Mouse (Mus musculus): ENCODE measurements around the gene Vstm2b. TPM values are rescaled to one million over a fixed set of nuclear protein-coding genes. Genes with fewer than 3 reads are reported as not detected.

The Vstm2b gene
- total RNA-seq (2021), result not detected

DNA sequence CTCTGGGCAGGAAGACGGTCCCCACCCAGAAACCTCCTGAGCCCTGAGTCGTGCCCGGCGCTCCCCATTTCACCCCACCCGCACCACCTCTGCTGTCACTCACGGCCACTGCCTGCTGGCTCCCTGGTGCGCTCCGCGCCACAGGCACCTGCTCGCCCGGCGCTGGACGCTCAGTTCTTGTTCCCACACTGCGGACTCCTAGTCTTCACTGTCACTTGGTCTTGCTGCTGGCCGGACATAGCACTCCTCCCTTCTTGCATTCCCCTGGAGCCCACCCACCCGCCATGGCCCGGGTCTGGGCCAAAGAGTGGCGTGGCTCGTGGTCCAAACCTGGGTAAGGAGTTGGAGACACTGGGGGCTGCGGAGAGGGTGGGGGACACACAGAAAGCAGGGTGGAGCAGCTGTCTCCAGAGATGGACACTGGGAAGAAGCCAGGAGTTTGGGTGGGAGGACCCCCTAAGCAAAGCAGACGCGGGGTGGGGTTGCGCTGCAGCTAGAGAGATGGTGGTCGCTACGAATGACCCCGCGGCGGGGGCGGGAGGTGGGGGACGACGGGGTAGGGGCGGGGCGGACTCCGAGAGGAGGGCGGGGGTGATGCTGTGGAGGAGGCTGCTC lies at the start of gene Vstm2b:
Gene Vstm2b, plus strand, starts transcription at position 233 of the 615 bp plus-strand sequence.
- intact Hi-C loops (cut with DNase I), result no loop called here
- no peak for DNase-seq (ENCODE audit: low spot score)

DNA sequence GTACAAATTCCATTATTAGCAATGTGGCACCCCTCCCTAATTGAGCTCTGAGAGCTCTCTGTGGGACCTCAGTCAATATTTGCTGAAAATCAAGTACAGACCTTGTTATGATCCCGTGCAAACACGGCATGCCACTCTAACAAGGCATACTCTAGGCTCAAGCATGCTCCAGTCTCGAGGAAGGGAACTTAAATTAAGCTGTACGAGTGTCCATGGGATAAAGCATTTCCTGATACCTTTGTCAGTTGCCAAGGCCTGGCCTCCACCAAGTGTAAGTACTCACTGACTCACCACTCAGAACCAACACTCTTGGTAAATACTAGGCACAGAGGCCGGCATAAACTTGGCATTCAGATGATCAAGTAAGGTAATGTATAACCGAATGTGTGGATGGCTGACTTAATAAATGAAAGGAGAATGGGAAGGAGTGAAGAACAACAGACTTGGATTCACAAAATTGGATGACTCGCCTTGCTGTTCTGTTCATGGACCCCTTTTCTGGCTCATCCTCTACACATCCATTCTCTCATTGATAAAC lies 42.0 kb upstream of the Vstm2b start:
- intact Hi-C loops (cut with DNase I), result no loop called here
- DNase-seq (ENCODE audit: low spot score), result no peak

DNA sequence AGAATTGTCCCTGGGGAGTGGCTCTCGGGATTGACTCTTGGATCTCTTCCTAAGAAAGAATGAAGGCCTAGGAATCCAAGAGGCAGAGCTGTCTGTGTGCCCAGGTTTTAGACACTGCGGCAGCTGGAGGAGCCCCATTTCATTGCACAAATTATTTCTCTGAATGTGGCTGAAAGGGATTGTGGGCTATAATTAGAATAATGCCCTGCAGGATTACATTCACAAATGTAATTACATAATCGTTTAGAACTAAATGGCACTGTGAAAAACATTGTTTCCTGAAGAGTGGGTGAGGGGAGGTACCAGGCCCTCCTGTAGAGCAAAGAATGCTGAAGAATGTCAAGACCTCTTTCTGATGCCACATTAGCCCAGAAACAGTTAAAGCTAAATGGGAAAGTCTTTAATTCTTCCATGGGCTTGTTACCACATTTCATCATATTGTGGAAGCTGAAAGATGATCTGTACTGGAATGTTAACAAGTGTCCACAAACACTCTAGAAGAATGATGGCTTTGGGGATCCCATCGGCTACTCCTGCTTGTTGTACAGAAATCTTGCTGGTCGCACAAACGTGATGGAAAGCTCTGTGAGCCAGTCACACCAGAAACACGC lies 24.6 kb upstream of the Vstm2b start:
- no peak for DNase-seq (ENCODE audit: low spot score)
- intact Hi-C loops (cut with DNase I), result no loop called here

DNA sequence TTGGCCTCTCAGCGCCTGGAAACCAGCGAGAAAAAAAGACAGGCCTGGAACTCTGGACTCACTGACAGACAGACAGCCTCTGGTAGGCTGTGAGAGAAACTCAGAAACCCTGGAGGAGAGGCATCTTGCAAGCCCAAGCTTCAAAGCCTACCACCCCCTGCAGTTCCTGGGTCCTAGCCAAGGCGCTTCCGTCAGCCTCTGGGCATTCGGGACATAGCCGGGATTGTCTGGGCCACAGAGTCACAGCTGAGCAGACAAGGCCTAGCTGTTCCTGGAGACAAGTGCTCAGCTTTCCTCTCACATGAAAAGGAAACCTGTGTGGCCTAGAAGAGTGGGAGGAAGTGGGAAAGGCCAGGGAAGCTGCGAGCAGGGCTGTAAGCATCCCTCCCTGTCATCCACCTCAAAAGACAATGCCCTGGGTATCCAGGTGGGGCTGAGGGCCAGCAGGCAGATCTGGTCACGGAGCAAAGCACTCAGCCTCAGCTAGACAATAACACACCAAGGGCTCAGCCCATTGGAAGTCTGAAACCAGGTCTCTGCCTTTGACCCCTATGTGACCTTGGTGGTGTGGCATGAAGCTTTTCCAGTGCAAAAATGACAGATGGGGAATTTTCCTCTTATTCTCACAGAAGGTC lies 13.2 kb upstream of the Vstm2b start:
- DNase-seq (ENCODE audit: low spot score), result no peak
- intact Hi-C loops (cut with DNase I), result no loop called here

DNA sequence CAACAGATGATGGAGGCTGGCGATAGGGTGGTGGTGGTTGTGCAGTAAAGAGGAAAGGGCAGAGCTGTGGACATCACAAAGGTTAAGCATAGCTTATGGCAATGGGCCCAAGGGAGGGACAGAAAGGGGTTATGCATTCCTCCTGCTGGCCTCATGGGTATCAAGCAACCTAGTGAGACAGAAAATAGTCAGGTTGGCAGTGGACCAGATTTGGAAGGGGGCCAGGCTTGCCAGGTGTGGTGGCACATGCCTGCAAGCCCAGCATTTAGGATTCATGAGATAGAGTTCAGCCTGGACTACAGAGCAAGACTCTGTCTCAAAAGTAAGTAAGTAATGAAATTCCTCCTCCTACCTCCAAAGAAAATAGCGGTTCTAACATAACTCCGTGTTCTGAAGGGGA lies 9.8 kb upstream of the Vstm2b start:
- no peak for DNase-seq (ENCODE audit: low spot score)
- intact Hi-C loops (cut with DNase I), result no loop called here

DNA sequence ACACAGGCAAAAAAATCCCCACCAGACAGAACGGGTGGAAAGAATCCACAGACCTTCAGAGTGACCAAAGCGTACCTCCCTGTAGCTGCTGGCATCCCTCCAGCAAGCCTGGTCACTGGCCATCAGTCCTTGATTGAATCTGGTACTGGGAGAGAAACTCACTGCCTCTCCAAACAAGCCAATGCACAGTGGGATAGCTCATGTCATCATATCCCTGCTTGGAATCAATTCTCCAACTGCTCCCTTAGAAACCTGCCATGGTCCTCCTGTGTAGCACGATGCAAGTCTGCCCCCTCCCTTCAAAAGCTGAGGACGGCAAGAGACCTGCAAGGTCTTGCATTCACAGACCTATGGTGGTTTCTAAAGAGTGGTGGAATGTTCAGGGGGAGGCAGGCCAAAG lies 1.2 kb upstream of the Vstm2b start:
- intact Hi-C loops (cut with DNase I), result no loop called here

DNA sequence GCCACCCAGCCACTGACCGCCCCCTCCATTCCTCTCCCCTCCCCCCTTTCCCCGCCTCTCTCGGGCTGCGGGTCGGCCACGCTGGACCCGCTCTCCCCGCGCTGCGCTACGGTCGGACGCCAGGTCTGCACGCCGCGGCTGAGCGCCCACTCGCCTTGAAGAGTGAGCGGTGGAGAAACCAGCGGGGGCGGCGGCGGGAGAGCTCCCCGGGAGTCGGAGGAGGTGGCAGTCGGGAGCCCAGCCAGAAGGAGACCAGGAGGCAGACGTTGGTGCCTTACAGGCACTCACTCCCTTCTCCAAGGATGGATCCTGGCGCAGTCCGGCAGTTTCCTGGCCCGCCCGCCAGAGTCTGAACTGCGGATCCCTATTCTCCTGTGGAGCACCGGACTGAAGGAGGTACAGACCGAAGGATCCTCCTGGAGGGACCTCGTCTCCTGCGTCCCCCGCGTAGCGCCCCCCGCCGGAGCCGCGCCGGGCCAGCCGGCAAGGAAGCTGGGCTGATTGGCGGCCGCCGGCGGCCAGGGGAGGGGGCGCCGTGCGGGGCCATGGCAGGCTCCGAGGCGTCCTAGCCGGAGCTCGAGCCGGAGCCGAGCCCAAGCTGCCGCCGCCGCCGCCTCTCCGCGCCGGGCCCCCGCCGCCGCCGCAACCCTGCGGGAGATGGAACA lies 715 bp downstream of the Vstm2b start:
- no peak for DNase-seq (ENCODE audit: low spot score)
- intact Hi-C loops (cut with DNase I), result no loop called here

More for the DNA sequence above, 1.2 kb upstream of the Vstm2b start:
- DNase-seq (ENCODE audit: low spot score), result no peak

DNA sequence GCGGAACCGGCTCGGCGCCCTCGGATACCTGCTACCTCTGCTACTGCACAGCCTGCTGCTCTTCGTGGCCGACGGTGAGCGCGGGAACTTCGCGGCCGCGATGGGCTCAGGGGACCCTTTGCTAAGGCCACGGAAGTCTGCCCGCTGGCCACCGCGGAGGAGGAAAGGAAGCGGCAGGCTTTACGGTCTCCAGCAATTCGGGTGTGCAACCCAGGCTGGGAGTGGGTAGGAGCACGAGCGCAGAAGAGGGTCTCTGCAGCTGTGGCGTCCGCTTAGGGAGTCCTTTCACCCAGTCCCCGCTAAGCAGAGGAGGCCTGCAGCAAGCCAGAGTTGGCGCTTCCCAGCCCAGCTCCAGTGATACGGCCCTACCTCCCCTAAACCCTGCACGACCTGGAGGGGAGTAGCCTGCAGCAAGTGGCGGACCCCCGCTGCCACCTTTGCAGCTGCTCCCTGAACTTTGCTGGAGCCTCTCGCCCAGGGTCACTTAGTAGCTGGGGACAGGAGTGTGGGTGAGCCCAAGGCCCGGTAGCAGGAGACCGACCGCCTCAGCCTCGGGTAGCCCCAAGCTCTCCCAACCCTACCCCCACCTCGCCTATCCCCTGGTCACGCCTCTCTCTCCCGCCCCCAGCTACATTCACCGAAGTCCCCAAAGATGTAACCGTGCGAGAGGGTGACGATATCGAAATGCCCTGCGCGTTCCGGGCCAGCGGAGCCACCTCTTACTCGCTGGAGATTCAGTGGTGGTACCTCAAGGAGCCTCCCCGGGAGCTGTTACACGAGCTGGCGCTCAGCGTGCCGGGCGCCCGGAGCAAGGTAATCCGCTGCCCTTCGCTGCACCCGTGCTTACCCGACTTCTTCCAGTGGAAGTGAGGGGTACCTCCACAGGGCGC lies 1.5 kb downstream of the Vstm2b start:
- intact Hi-C loops (cut with DNase I), result loop anchor here (5.0 kb wide), 1 partner anchor 1052 kb away; no protein-coding TSS in a partner anchor
- no peak for DNase-seq (ENCODE audit: low spot score)

DNA sequence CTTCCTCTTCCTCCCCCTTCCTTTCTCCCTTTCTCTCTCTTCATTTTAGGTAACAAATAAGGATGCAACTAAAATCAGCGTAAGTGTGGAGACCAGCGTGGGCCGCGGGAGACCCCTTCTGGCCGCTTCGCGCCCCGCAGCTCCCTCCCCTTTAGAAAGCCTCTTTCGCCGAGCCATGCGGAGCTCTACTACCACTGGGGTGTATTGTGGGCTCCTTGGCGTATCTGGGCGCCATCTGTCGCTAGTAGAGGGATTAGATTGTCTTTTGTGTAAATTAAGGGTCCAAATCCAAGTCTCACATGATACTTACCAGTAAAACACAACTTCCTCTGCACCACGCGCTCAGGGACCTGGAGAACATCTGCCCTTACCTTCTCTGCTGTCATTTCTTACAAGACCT lies 3.1 kb downstream of the Vstm2b start:
- intact Hi-C loops (cut with DNase I), result loop anchor here (5.0 kb wide), 1 partner anchor 1054 kb away; no protein-coding TSS in a partner anchor
- DNase-seq (ENCODE audit: low spot score), result no peak

DNA sequence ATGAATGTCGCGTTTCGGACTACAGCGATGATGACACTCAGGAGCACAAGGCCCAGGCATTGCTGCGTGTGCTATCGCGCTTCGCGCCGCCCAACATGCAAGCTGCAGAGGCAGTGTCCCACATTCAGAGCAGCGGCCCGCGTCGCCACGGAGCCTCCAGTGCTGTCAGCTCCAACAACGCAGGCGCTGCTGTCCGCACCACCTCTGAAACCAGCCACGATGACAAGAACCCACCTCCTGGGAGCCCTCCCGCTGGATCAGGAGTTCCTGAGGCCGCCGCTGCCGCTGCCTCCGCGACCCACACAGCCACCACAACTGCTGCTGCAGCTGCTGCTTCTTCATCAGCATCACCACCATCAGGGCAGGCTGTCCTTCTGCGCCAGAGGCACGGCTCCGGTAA lies 4.4 kb downstream of the Vstm2b start:
- intact Hi-C loops (cut with DNase I), result loop anchor here (5.0 kb wide), 1 partner anchor 1055 kb away; no protein-coding TSS in a partner anchor
- no peak for DNase-seq (ENCODE audit: low spot score)

DNA sequence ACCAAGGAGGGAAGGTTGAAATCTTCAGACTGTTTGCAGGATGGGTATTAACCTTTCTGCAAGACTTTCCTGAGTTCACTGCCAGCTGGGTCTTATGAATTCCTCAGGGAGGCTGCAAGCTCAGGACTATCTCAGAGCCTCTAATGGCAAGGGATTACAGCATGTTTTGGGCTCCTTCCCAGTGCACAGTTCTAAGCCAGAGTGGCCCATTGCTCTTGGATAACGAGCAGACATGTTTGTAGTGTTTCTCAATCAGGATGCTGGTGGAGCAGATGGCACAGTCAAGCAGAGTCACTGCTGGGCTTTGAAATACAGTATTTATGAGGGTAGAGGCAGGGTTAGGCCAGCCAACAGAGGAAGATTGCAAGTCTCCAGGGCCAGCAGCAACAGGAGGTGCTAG lies 8.4 kb downstream of the Vstm2b start:
- intact Hi-C loops (cut with DNase I), result no loop called here
- DNase-seq (ENCODE audit: low spot score), result peak; percentile 18

DNA sequence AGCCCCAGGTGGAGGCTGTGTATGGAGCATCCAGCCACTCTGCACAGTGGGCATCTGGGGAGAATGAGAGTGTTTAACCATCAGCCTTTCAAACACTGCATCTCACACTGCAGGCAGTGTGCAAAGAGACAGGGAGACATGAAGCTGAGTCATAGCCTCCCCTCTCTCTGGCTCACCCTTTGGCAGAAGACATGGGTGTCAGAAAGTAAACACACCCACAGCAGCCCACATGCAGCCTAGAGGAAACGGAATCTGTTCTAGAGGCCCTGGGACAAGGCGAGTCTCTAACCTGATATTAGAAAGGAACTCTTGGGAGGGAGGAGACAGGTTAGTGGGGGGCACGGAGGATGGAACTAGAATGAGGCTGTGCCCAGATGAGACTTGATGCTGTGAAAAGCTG lies 18.6 kb downstream of the Vstm2b start:
- no peak for DNase-seq (ENCODE audit: low spot score)
- intact Hi-C loops (cut with DNase I), result no loop called here

DNA sequence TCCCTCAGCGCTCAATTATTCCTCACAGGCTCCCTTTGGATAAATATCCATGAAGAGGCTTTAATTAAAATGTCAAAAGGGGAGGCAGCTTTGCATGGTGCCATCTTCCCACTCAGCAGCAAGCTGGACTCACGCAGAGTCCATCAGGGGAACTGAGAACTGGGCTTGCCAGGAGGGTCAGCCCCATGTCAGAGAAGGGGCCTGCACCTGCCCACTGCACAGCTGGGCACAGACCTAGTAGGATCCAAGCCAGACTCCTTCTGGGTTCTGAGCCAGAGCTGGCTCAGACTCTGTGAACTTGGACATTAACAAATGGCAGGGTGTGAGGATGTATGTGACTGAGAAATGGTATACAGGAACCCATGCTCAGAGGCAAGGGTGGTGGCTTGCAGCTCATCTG lies 22.0 kb downstream of the Vstm2b start:
- no peak for DNase-seq (ENCODE audit: low spot score)
- intact Hi-C loops (cut with DNase I), result no loop called here

DNA sequence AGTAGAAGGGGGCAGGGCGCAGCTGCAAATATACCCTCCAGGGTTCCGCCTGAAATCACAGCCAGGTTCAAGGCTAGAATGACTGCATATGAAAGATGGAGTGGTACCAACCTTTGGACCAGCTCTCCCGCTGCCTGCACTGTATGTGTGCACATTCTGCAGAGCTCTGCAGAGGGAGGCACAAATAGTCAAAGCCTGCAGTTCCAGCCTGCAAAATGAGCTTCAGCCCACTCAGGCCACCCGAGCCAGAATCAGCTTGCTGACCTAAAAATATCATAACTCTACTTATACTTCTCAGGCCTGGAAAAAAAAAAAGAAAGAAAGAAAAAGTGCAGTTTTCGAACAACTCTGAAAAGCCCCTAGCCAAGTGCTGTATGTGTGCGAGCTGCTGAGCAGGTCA lies 23.2 kb downstream of the Vstm2b start:
- intact Hi-C loops (cut with DNase I), result no loop called here

DNA sequence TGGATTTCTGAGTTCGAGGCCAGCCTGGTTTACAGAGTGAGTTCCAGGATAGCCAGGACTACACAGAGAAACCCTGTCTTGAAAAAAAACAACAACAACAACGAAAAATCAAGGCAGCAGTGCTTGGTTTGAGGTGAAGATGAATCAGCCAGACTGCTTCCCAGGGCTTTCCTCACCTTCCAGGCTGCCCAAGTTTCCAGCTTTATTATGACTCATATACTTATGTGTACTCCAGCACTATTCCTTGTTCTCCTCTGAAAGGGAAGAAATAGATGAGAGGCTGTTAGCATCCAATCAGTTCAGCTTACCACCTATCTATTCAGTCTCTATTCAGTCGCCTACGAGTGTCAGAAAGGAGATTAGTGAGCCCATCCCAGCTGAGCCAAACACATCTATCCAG lies 24.7 kb downstream of the Vstm2b start:
- no peak for DNase-seq (ENCODE audit: low spot score)
- intact Hi-C loops (cut with DNase I), result no loop called here

More for the DNA sequence above, 23.2 kb downstream of the Vstm2b start:
- no peak for DNase-seq (ENCODE audit: low spot score)

DNA sequence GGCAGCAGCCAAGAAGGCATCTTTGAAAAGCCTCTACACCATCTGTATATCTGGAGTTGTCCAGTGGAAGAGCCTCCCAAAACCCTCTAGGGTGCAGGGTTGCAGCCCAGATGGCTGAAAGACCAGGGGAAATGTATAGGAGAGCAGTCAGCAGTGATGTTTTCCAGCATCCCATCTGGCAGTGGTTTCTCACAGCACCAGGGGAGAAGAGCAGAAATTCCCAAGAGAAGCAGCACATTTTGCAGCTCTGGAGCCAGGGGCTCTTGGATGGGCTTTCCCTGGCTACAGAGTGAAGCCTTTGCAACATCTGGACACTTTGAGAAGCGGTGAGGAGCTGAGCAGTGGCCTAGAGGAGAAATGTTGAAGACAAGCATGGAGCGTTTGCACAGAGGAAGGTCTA lies 30.3 kb downstream of the Vstm2b start:
- DNase-seq (ENCODE audit: low spot score), result no peak

DNA sequence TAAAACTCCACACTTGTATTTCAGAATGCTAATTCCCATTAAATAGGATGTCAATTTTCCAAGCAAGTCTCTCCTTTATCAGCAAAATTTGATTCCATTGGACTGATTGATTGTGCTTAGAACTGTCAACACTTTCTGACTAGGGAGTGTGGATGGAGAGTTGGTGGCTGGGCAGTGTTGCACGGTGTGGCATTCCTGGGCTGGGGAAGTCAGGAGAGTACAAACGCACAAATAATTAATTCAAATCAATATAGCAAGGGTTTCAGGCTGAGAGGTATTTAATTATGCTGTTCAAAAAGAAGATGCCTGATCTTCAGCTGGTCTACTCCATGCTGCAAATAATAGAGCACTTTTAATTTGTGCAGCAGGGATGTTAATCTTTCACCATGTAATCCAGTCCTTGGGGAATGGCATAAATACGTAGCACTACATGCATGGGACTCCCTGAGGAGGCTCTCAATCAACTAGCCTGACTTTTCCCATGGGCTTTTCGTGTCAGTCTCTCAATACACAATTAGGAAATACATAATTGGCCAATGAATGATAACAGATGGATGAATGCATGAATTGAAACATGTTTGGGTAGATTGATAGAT lies 38.6 kb downstream of the Vstm2b start:
- no peak for DNase-seq (ENCODE audit: low spot score)
- intact Hi-C loops (cut with DNase I), result no loop called here

More for the DNA sequence above, 30.3 kb downstream of the Vstm2b start:
- intact Hi-C loops (cut with DNase I), result no loop called here

DNA sequence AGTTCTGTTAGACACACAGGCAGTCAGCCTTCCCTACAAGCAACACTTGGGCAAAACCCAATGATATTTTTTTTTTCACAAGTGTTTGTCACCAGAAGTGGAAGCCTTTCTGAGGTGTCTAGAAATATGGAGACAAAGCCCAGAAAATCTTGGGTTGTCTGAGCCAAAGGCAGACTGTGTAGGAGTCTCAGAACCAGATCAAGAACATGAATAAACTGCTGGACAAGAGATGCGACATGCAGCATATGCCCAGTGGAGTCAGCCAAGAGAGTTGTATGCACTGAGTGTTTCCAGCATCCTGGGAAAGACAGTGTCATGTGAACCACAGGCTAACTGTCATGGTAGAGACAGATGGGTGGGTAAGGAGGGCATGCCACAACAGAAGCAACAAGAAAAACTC lies 41.2 kb downstream of the Vstm2b start:
- DNase-seq (ENCODE audit: low spot score), result no peak
- intact Hi-C loops (cut with DNase I), result no loop called here

DNA sequence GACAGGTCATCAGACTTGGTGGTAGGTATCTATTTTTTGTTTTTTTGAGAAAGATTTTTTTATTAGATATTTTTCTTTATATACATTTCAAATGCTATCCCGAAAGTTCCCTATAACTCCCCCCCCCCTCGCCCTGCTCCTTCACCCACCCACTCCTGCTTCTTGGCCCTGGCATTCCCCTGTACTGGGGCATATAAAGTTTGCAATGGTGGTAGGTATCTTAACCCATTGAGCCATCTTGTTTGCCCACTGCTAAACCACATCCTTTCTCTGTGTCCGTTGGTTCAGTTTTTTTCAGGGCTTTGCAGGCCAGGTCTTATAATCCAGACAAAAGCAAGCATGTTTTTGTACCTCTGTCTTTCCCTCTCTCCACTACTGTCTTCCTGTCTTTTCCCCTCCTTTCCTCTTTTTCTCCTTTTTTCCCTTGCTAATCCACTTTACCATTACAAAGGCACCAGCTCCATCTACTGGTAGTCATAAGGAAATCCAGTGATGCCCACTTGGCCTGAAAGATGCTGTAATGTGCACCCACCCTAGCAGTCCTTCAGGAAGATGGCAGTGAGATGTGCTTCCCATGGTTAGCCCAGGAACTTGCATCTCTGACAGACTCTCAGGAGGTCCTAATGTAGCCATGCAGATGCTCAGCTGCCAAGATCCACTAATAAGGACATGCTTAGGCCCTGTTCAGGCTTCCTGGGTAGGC lies 44.3 kb downstream of the Vstm2b start:
- intact Hi-C loops (cut with DNase I), result loop anchor here (10.0 kb wide), 1 partner anchor 1098 kb away; no protein-coding TSS in a partner anchor
- DNase-seq (ENCODE audit: low spot score), result no peak
